Mouse (Mus musculus): ENCODE measurements around the gene Brdt.

Gene Brdt

GRCm38 (mm10) chr5:107330916-107331421 is at the start of gene Brdt:
Brdt (plus strand) TSS chr5:107331159.
- Histone ChIP-seq H3K27me3 (ENCODE audit: insufficient read depth, low read length) (peaks cover 27% of the 10 kb centered on the region), H3K36me3 (ENCODE audit: insufficient read depth, low read length) (no peaks in the 10 kb centered on the region)
- TF ChIP-seq CTCF (conservative IDR thresholded peaks at IDR 0.05; ENCODE audit: low read length) (no peak), POU5F1 (IDR thresholded peaks at IDR 0.05; ENCODE audit: borderline replicate concordance, low read length) (no peak), NANOG (IDR thresholded peaks at IDR 0.05; ENCODE audit: borderline replicate concordance, low read length) (no peak)

GRCm38 (mm10) chr5:107282561-107283307 is 48.2 kb upstream of the Brdt start:
- no peak for TF ChIP-seq CTCF (conservative IDR thresholded peaks at IDR 0.05; ENCODE audit: low read length)
- no peak for TF ChIP-seq NANOG (IDR thresholded peaks at IDR 0.05; ENCODE audit: borderline replicate concordance, low read length)
- TF ChIP-seq POU5F1 (IDR thresholded peaks at IDR 0.05; ENCODE audit: borderline replicate concordance, low read length): no peak
- H3K9me3 ChIP-seq (ENCODE audit: low read length): peaks cover 11% of the 10 kb centered on the region
- 0 out of 2 replicates have a peak, but pooled peaks cover 4% of the 10 kb centered on the region for H3K4me1 ChIP-seq (replicated peaks; ENCODE audit: low read depth, low read length)
- no peaks in the 10 kb centered on the region for H3K36me3 ChIP-seq (ENCODE audit: insufficient read depth, low read length)
- no peak overlapping the region for H3K4me3 ChIP-seq (replicated peaks; ENCODE audit: low read length)
- H3K27me3 ChIP-seq (ENCODE audit: insufficient read depth, low read length): peaks cover 50% of the 10 kb centered on the region

More at GRCm38 (mm10) chr5:107330916-107331421, at the start of gene Brdt:
- Histone ChIP-seq H3K4me3 (replicated peaks; ENCODE audit: low read length) (peak within 1 kb of the TSS; percentile 49; the same call in 1 of the 2 replicates), H3K9me3 (ENCODE audit: low read length) (peaks cover 39% of the 10 kb centered on the region), H3K4me1 (replicated peaks; ENCODE audit: low read depth, low read length) (no peaks in the 10 kb centered on the region; the same call in 1 of the 2 replicates)

GRCm38 (mm10) chr5:107283935-107284524 is 46.9 kb upstream of the Brdt start:
- Histone ChIP-seq H3K36me3 (ENCODE audit: insufficient read depth, low read length) (no peaks in the 10 kb centered on the region), H3K27me3 (ENCODE audit: insufficient read depth, low read length) (peaks cover 63% of the 10 kb centered on the region), H3K9me3 (ENCODE audit: low read length) (peaks cover 11% of the 10 kb centered on the region), H3K4me3 (replicated peaks; ENCODE audit: low read length) (no peak overlapping the region), H3K4me1 (replicated peaks; ENCODE audit: low read depth, low read length) (peaks cover 12% of the 10 kb centered on the region)
- TF ChIP-seq CTCF (conservative IDR thresholded peaks at IDR 0.05; ENCODE audit: low read length) (no peak), NANOG (IDR thresholded peaks at IDR 0.05; ENCODE audit: borderline replicate concordance, low read length) (no peak)

- TF ChIP-seq POU5F1 (IDR thresholded peaks at IDR 0.05; ENCODE audit: borderline replicate concordance, low read length): no peak
- no peak for TF ChIP-seq CTCF (conservative IDR thresholded peaks at IDR 0.05; ENCODE audit: low read length)
- no peak for TF ChIP-seq NANOG (IDR thresholded peaks at IDR 0.05; ENCODE audit: borderline replicate concordance, low read length)
- Histone ChIP-seq H3K36me3 (ENCODE audit: insufficient read depth, low read length) (no peaks in the 10 kb centered on the region), H3K9me3 (ENCODE audit: low read length) (peaks cover 4% of the 10 kb centered on the region; the same call in 1 of the 2 replicates)
Observed at GRCm38 (mm10) chr5:107285563-107285962, 45.4 kb upstream of the Brdt start.

GRCm38 (mm10) chr5:107287254-107287907 is 43.6 kb upstream of the Brdt start:
- Histone ChIP-seq H3K27me3 (ENCODE audit: insufficient read depth, low read length) (peaks cover 77% of the 10 kb centered on the region), H3K36me3 (ENCODE audit: insufficient read depth, low read length) (no peaks in the 10 kb centered on the region), H3K9me3 (ENCODE audit: low read length) (no peaks in the 10 kb centered on the region), H3K4me1 (replicated peaks; ENCODE audit: low read depth, low read length) (peaks cover 17% of the 10 kb centered on the region), H3K4me3 (replicated peaks; ENCODE audit: low read length) (no peak overlapping the region)
- TF ChIP-seq CTCF (conservative IDR thresholded peaks at IDR 0.05; ENCODE audit: low read length): peak; percentile 48
- no peak for TF ChIP-seq POU5F1 (IDR thresholded peaks at IDR 0.05; ENCODE audit: borderline replicate concordance, low read length)
- TF ChIP-seq NANOG (IDR thresholded peaks at IDR 0.05; ENCODE audit: borderline replicate concordance, low read length): peak; percentile 71; the same call in 1 of the 2 replicates

More at GRCm38 (mm10) chr5:107285563-107285962, 45.4 kb upstream of the Brdt start:
- H3K4me3 ChIP-seq (replicated peaks; ENCODE audit: low read length): no peak overlapping the region
- peaks cover 70% of the 10 kb centered on the region for H3K27me3 ChIP-seq (ENCODE audit: insufficient read depth, low read length)
- H3K4me1 ChIP-seq (replicated peaks; ENCODE audit: low read depth, low read length): peaks cover 17% of the 10 kb centered on the region

- Histone ChIP-seq H3K4me3 (replicated peaks; ENCODE audit: low read length) (0 out of 2 replicates have a peak overlapping the region, but pooled peaks have one; percentile 85), H3K36me3 (ENCODE audit: insufficient read depth, low read length) (no peaks in the 10 kb centered on the region), H3K27me3 (ENCODE audit: insufficient read depth, low read length) (peaks cover 75% of the 10 kb centered on the region), H3K4me1 (replicated peaks; ENCODE audit: low read depth, low read length) (peaks cover 17% of the 10 kb centered on the region), H3K9me3 (ENCODE audit: low read length) (no peaks in the 10 kb centered on the region)
- no peak for TF ChIP-seq CTCF (conservative IDR thresholded peaks at IDR 0.05; ENCODE audit: low read length)
Observed at GRCm38 (mm10) chr5:107287908-107288267, 43.1 kb upstream of the Brdt start.

GRCm38 (mm10) chr5:107288427-107289233 is 42.3 kb upstream of the Brdt start:
- Histone ChIP-seq H3K27me3 (ENCODE audit: insufficient read depth, low read length) (peaks cover 69% of the 10 kb centered on the region), H3K9me3 (ENCODE audit: low read length) (no peaks in the 10 kb centered on the region), H3K4me1 (replicated peaks; ENCODE audit: low read depth, low read length) (peaks cover 17% of the 10 kb centered on the region), H3K4me3 (replicated peaks; ENCODE audit: low read length) (peak overlapping the region; percentile 85), H3K36me3 (ENCODE audit: insufficient read depth, low read length) (no peaks in the 10 kb centered on the region)
- no peak for TF ChIP-seq CTCF (conservative IDR thresholded peaks at IDR 0.05; ENCODE audit: low read length)
- TF ChIP-seq NANOG (IDR thresholded peaks at IDR 0.05; ENCODE audit: borderline replicate concordance, low read length): no peak
